Mouse (Mus musculus): ENCODE measurements at regions not wholly inside any gene's neighbourhood (a gene's known extent, or its start where the extent isn't known, plus 50 kb on each side); places are given as distances from the start of the nearest gene placed in this dataset.
A peak's percentile ranks its signal among the peaks of the same experiment; 100 is the strongest.
"Not testable (repeated sequence)": the region's sequence is repeated elsewhere in the genome, so short reads cannot be mapped to it uniquely, and the experiment has no call there.

- peak; percentile 41 for DNase-seq
These were observed 476.1 kb upstream of the Olfr161 start for GRCm38 (mm10) chr16:3114473-3115335.

- peak; percentile 34 for DNase-seq
These were observed 475.3 kb upstream of the Olfr161 start for GRCm38 (mm10) chr16:3115336-3116112.

- peak; percentile 43 for DNase-seq
These were observed 474.7 kb upstream of the Olfr161 start for GRCm38 (mm10) chr16:3116113-3116511.

GRCm38 (mm10) chr16:3121216-3121615, 469.6 kb upstream of the Olfr161 start:
- not testable (repeated sequence) for DNase-seq

- DNase-seq: not testable (repeated sequence)
These were observed 468.5 kb upstream of the Olfr161 start for GRCm38 (mm10) chr16:3122145-3122860.

- DNase-seq: peak; percentile 52
These were observed 467.9 kb upstream of the Olfr161 start for GRCm38 (mm10) chr16:3122861-3123477.

GRCm38 (mm10) chr16:3127317-3127716, 463.5 kb upstream of the Olfr161 start:
- DNase-seq: not testable (repeated sequence)

All from lung, postnatal 10 days (tissue).